14 mouse cellular contexts compared by ENCODE assay signal in genomic region chr17:63317518-63317917, GRCm38 (mm10).
A peak's percentile ranks its signal among the peaks of the same experiment; 100 is the strongest.
DNase-seq lines count a peak whose midpoint lies in the region; ATAC-seq lines count a peak whose summit lies in the region.
"Had no signal": no experiment of that assay in that cellular context is flagged by ENCODE, and none has a peak within 500 bp of the region (broad histone marks: within the 10 kb centered on the region; RNA-seq: fewer than 3 reads in every experiment).

No protein-coding gene starts in this region.

- H3K27me3 ChIP-seq in liver, embryonic 12.5 days (replicated peaks), result no peaks in the 10 kb centered on the region
- no peaks in the 10 kb centered on the region for H3K27me3 ChIP-seq in liver, embryonic 11.5 days (replicated peaks; ENCODE audit: control insufficient read depth, insufficient read depth, low read length)
- H3K27me3 ChIP-seq in heart, embryonic 12.5 days (replicated peaks), result no peaks in the 10 kb centered on the region

- H3K4me2 ChIP-seq in liver, embryonic 12.5 days, result no peak overlapping the region
- H3K4me2 ChIP-seq in liver, embryonic 11.5 days, result no peak overlapping the region
- peak overlapping the region; percentile 56 for H3K4me2 ChIP-seq in heart, embryonic 12.5 days

- 0 out of 2 replicates have a peak overlapping the region, but pooled peaks have one; percentile 17 for H3K27ac ChIP-seq in liver, embryonic 12.5 days
- no peak overlapping the region for H3K27ac ChIP-seq in liver, embryonic 11.5 days (ENCODE audit: low read depth, low read length)
- H3K27ac ChIP-seq in heart, embryonic 12.5 days (ENCODE audit: poor library complexity, severe bottlenecking), result peak overlapping the region; percentile 66
- H3K27ac ChIP-seq: hindbrain, embryonic 10.5 days; midbrain, embryonic 10.5 days had no signal

- 83% methylated on average over 7 of the region's 7 CpGs for WGBS in liver, embryonic 12.5 days (ENCODE audit: insufficient replicate concordance)
- WGBS in liver, embryonic 11.5 days, result 81% methylated on average over 7 of the region's 7 CpGs
- 9% methylated on average over 7 of the region's 7 CpGs for WGBS in heart, embryonic 12.5 days

- peaks cover 7% of the 10 kb centered on the region; the same call in 1 of the 2 replicates for H3K9me3 ChIP-seq in liver, embryonic 12.5 days (replicated peaks)
- no peaks in the 10 kb centered on the region for H3K9me3 ChIP-seq in liver, embryonic 11.5 days (ENCODE audit: control insufficient read depth, low read length)
- peaks cover 5% of the 10 kb centered on the region; the same call in 1 of the 2 replicates for H3K9me3 ChIP-seq in heart, embryonic 12.5 days (replicated peaks)
- H3K9me3 ChIP-seq: midbrain, embryonic 10.5 days had no signal

- no peak overlapping the region for H3K9ac ChIP-seq in liver, embryonic 12.5 days
- H3K9ac ChIP-seq in liver, embryonic 11.5 days (ENCODE audit: low read depth, low read length), result no peak overlapping the region
- no peak overlapping the region for H3K9ac ChIP-seq in heart, embryonic 12.5 days

- peak; percentile 30 for DNase-seq in adrenal gland, adult 2 months
- no peak for DNase-seq in adrenal gland, postnatal 4 days (ENCODE audit: low spot score in 2 of 2)
- no peak for DNase-seq in liver, embryonic 11.5 days (ENCODE audit: low spot score)
- peak; percentile 50 for DNase-seq in Muller cell, postnatal 12 days (ENCODE audit: inconsistent ontology term)
- no peak for DNase-seq in frontal cortex, postnatal 10 days (ENCODE audit: low spot score in 2 of 2)
- DNase-seq in thymus, postnatal 0 days (ENCODE audit: low spot score), result no peak
- DNase-seq: kidney, adult 18-20 months; right cerebral cortex, adult 18-20 months; thymus, adult 2 months had no signal

- no peak for ATAC-seq in liver, embryonic 12.5 days
- no peak for ATAC-seq in liver, embryonic 11.5 days (replicated peaks; ENCODE audit: low FRiP score)
- no peak for ATAC-seq in heart, embryonic 12.5 days (ENCODE audit: insufficient number of reproducible peaks, low FRiP score)
- ATAC-seq: activated CD4-positive, CD25-positive, alpha-beta regulatory T cell, adult 4 months had no signal

- H3K4me1 ChIP-seq in liver, embryonic 12.5 days, result peaks cover 82% of the 10 kb centered on the region
- peaks cover 6% of the 10 kb centered on the region for H3K4me1 ChIP-seq in liver, embryonic 11.5 days (replicated peaks; ENCODE audit: control insufficient read depth, insufficient read depth, low read length)
- peaks cover 40% of the 10 kb centered on the region for H3K4me1 ChIP-seq in heart, embryonic 12.5 days (replicated peaks)

- H3K36me3 ChIP-seq in liver, embryonic 12.5 days, result peaks cover 6% of the 10 kb centered on the region; the same call in 1 of the 2 replicates
- H3K36me3 ChIP-seq in liver, embryonic 11.5 days (ENCODE audit: control insufficient read depth, insufficient read depth, low read length), result no peaks in the 10 kb centered on the region
- no peaks in the 10 kb centered on the region for H3K36me3 ChIP-seq in heart, embryonic 12.5 days
- H3K36me3 ChIP-seq: hindbrain, embryonic 10.5 days; midbrain, embryonic 10.5 days had no signal

- H3K4me3 ChIP-seq in liver, embryonic 12.5 days, result no peak overlapping the region
- H3K4me3 ChIP-seq in liver, embryonic 11.5 days (ENCODE audit: low read depth, low read length), result no peak overlapping the region
- H3K4me3 ChIP-seq in heart, embryonic 12.5 days, result no peak overlapping the region
- H3K4me3 ChIP-seq: hindbrain, embryonic 10.5 days; midbrain, embryonic 10.5 days had no signal

Comparison
In these comparisons a context has a peak if more than half of its experiments do, and no peak if none do; other contexts are left out.
1. DNase-seq: peak in adrenal gland, adult 2 months (single experiment) and Muller cell, postnatal 12 days (single experiment); none in adrenal gland, postnatal 4 days (0 of 2), liver, embryonic 11.5 days (single experiment), frontal cortex, postnatal 10 days (0 of 2) and thymus, postnatal 0 days (single experiment).